Mouse (Mus musculus) neural tube, embryonic 11.5 days (tissue): ENCODE data around the gene Cyp2c70. TPM values are rescaled to one million over a fixed set of nuclear protein-coding genes. Genes with fewer than 3 reads are reported as not detected.
"Not testable (repeated sequence)": the region's sequence is repeated elsewhere in the genome, so short reads cannot be mapped to it uniquely, and the experiment has no call there.

ENCODE experiments used
- ATAC-seq: fragments of 200-750 bp; cut with Nextera tagmentation; 2 replicates; pipeline ENCODE4 v1.8.0; 2017; ENCODE audit warnings: moderate number of reproducible peaks, mild to moderate bottlenecking, moderate TSS enrichment, moderate library complexity; ENCODE audit not compliant: insufficient read depth, low FRiP score, low TSS enrichment
- DNase-seq: peaks from one replicate; pipeline ENCODE4 v3.0.0-alpha.2; 2015; ENCODE audit warnings: low spot score
- H3K27ac ChIP-seq: fragments of 300-500 bp; sonication (generic); 2 replicates; pipeline ENCODE4 v1.5.1; 2014; ENCODE audit warnings: low read depth, mild to moderate bottlenecking, low read length
- H3K27me3 ChIP-seq: fragments of 300-500 bp; sonication (generic); 2 replicates; pipeline ENCODE4 v1.6.1; 2014; ENCODE audit warnings: mild to moderate bottlenecking, low read length, mixed read lengths; ENCODE audit not compliant: control insufficient read depth, insufficient read depth
- H3K36me3 ChIP-seq: fragments of 300-500 bp; sonication (generic); 2 replicates; pipeline ENCODE4 v1.6.1; 2014; ENCODE audit warnings: mild to moderate bottlenecking, low read length, moderate library complexity, mixed read lengths; ENCODE audit not compliant: control insufficient read depth, insufficient read depth
- H3K4me1 ChIP-seq: fragments of 300-500 bp; sonication (generic); 2 replicates; pipeline ENCODE4 v1.6.1; 2014; ENCODE audit warnings: low read length, mixed read lengths; ENCODE audit not compliant: control insufficient read depth, insufficient read depth
- H3K4me2 ChIP-seq: fragments of 300-500 bp; sonication (generic); 2 replicates; pipeline ENCODE4 v1.6.1; 2014; ENCODE audit warnings: low read depth, mild to moderate bottlenecking, moderate library complexity
- H3K4me3 ChIP-seq: fragments of 300-500 bp; sonication (generic); 2 replicates; pipeline ENCODE4 v1.5.1; 2014; ENCODE audit warnings: low read depth, low read length
- H3K9ac ChIP-seq: fragments of 300-500 bp; sonication (generic); 2 replicates; pipeline ENCODE4 v1.6.1; 2014; ENCODE audit warnings: mild to moderate bottlenecking, low read length
- H3K9me3 ChIP-seq: fragments of 300-500 bp; sonication (generic); 2 replicates; pipeline ENCODE4 v1.6.1; 2016; ENCODE audit warnings: low read length; ENCODE audit not compliant: control insufficient read depth
- WGBS: fragments of 180-500 bp; shearing (Covaris S2); extraction: QIAGEN DNeasy Blood & Tissue Kit; methylation state at CpG from one replicate; pipeline ENCODE4 v1.1.7; 2014; 5-methylcytosine and 5-hydroxymethylcytosine counted together
- polyA plus RNA-seq: library from polyadenylated mRNA; unstranded; fragments of >200 nt; fragmentation: Nextera tagmentation; extraction: Ambion mirVana; gene quantifications from 2 replicates; pipeline ENCODE4 v1.2.1, GENCODE M21; 2014

Cyp2c70 gene
- polyA plus RNA-seq, 1 experiment from 2014 or later, result not detected

DNA sequence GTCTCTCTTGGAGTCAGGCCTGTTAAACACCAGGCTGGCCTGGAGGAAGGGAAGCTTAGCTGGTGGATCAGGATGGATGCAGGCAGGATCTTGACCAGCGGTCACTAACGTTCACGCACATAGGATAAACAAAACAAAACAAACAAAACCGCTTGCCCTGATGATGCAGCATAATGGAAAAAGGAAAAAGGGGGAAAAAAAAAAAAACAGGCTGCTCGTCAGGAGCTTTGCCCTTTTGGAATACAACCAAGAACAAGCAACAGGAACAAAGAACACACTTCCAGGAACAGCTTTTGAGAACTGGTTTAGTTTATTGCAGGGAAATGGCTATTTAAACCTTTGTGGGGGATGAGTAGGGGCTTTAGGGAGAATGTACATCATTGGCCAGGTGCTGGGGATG, 33.7 kb upstream of the Cyp2c70 start:
- Histone ChIP-seq H3K4me2 (no peak overlapping the region), H3K4me3 (no peak overlapping the region), H3K9ac (no peak overlapping the region), H3K27ac (no peak overlapping the region), H3K9me3 (no peaks in the 10 kb centered on the region), H3K36me3 (no peaks in the 10 kb centered on the region), H3K27me3 (no peaks in the 10 kb centered on the region), H3K4me1 (no peaks in the 10 kb centered on the region)
- ATAC-seq, result no peak
- WGBS, result 75% methylated on average over 5 of the region's 5 CpGs
- DNase-seq, result no peak

DNA sequence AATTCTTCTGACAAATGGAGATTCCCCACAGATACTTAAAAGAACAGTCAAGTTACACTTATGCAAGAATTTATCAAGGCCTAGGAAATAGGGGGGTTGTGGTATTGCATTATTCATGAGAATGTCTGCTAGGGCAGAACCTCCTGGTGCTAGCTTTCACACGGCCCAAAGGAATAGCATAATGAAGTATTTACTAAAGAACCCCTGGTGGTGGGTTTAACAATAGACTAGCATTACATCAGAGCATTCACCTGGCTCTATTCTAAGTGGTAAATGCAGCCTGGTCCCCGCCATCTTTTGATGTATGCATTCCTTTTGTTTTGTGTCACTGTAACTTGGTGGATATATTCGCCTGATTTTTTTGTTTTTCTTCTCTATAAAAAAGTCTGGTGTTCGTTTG, 15.8 kb upstream of the Cyp2c70 start:
- H3K27me3 ChIP-seq, H3K9me3 ChIP-seq, ATAC-seq, DNase-seq, H3K36me3 ChIP-seq, H3K4me1 ChIP-seq, H3K9ac ChIP-seq, H3K4me2 ChIP-seq, H3K4me3 ChIP-seq, H3K27ac ChIP-seq: not testable (repeated sequence)
- 59% methylated on average over 4 of the region's 4 CpGs for WGBS

- ATAC-seq (no peak), DNase-seq (no peak)
- H3K27me3 ChIP-seq, result no peaks in the 10 kb centered on the region
- no peak overlapping the region for H3K27ac ChIP-seq
- H3K9me3 ChIP-seq, result no peaks in the 10 kb centered on the region
- WGBS, result 88% methylated on average over 10 of the region's 10 CpGs
- H3K4me2 ChIP-seq, result no peak overlapping the region
- H3K9ac ChIP-seq, result no peak overlapping the region
- no peaks in the 10 kb centered on the region for H3K4me1 ChIP-seq
- no peak overlapping the region for H3K4me3 ChIP-seq
- H3K36me3 ChIP-seq, result no peaks in the 10 kb centered on the region
Measured at GRCm38 (mm10) chr19:40190596-40190995, 3.5 kb upstream of the Cyp2c70 start.

- Histone ChIP-seq H3K9me3 (no peaks in the 10 kb centered on the region), H3K4me2 (no peak overlapping the region), H3K4me1 (no peaks in the 10 kb centered on the region), H3K4me3 (no peak overlapping the region), H3K27ac (no peak overlapping the region), H3K27me3 (no peaks in the 10 kb centered on the region), H3K9ac (no peak overlapping the region), H3K36me3 (no peaks in the 10 kb centered on the region)
- ATAC-seq, result no peak
- DNase-seq, result no peak
- WGBS, result 94% methylated on average over 5 of the region's 5 CpGs
Measured at GRCm38 (mm10) chr19:40183600-40183999, 3.5 kb downstream of the Cyp2c70 start.

GRCm38 (mm10) chr19:40178311-40178710, 8.8 kb downstream of the Cyp2c70 start:
- no peak for ATAC-seq

GRCm38 (mm10) chr19:40168391-40168790, 18.7 kb downstream of the Cyp2c70 start:
- not testable (repeated sequence) for H3K9me3 ChIP-seq, H3K36me3 ChIP-seq, H3K27me3 ChIP-seq, H3K27ac ChIP-seq, H3K4me2 ChIP-seq, H3K4me1 ChIP-seq, H3K4me3 ChIP-seq, DNase-seq, ATAC-seq, H3K9ac ChIP-seq
- WGBS, result 85% methylated on average over 4 of the region's 4 CpGs

More at GRCm38 (mm10) chr19:40178311-40178710, 8.8 kb downstream of the Cyp2c70 start:
- 78% methylated on average over 4 of the region's 4 CpGs for WGBS
- Histone ChIP-seq H3K4me2 (no peak overlapping the region), H3K4me3 (no peak overlapping the region), H3K36me3 (no peaks in the 10 kb centered on the region), H3K4me1 (no peaks in the 10 kb centered on the region), H3K9ac (no peak overlapping the region), H3K27ac (no peak overlapping the region), H3K9me3 (no peaks in the 10 kb centered on the region), H3K27me3 (no peaks in the 10 kb centered on the region)
- DNase-seq, result no peak

GRCm38 (mm10) chr19:40126996-40127395, 60.1 kb downstream of the Cyp2c70 start:
- not testable (repeated sequence) for H3K9ac ChIP-seq, H3K9me3 ChIP-seq, DNase-seq, ATAC-seq, H3K27ac ChIP-seq, H3K36me3 ChIP-seq, H3K4me1 ChIP-seq, H3K4me2 ChIP-seq, H3K4me3 ChIP-seq, H3K27me3 ChIP-seq
- 31% methylated on average over 2 of the region's 2 CpGs for WGBS

GRCm38 (mm10) chr19:40125165-40125564, 62.0 kb downstream of the Cyp2c70 start:
- H3K4me3 ChIP-seq, ATAC-seq, H3K9me3 ChIP-seq, H3K36me3 ChIP-seq, H3K27me3 ChIP-seq, H3K4me2 ChIP-seq, H3K9ac ChIP-seq, H3K27ac ChIP-seq, DNase-seq, H3K4me1 ChIP-seq: not testable (repeated sequence)
- WGBS, result 95% methylated on average over 3 of the region's 3 CpGs

- H3K27ac ChIP-seq, ATAC-seq, H3K9ac ChIP-seq, DNase-seq, H3K9me3 ChIP-seq, H3K4me2 ChIP-seq, H3K4me3 ChIP-seq, H3K4me1 ChIP-seq, H3K36me3 ChIP-seq, H3K27me3 ChIP-seq: not testable (repeated sequence)
- 79% methylated on average over 13 of the region's 13 CpGs for WGBS
Measured at GRCm38 (mm10) chr19:40119624-40120023, 67.5 kb downstream of the Cyp2c70 start.
